Mouse (Mus musculus) fat pad, adult 2 months (tissue): ENCODE measurements around the gene Irf7.
"Not testable (repeated sequence)": the region's sequence is repeated elsewhere in the genome, so short reads cannot be mapped to it uniquely, and the experiment has no call there.

ENCODE experiments used
- DNase-seq: peaks from one replicate; pipeline ENCODE4 v3.0.0-alpha.2; 2011; ENCODE audit warnings: low read depth, low spot score; ENCODE audit errors: extremely low read depth

Gene Irf7

DNA sequence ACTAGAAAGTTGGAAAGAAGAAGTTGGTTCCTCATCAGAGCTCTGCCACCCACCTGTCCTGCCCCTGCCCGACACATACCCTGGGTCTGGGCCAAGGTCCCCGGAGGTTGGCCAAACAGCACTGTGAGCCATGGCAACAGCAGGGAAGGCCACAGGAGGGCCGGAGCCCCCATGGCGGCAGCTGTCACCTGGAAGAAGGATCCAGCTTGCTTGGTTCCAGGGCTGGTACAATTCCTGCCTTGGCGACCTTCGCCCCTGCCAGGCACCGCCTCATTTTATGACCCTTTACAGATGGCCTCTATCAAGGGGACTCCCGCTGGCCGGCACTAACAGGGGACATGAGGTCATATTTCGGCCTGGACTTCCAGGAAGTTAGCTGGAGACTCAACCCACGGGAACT, 10.3 kb upstream of the Irf7 start, which contains the start of gene Cdhr5:
TSS of gene Cdhr5 (minus strand) at position 241 of the 400 bp plus-strand sequence.
- DNase-seq = no peak

DNA sequence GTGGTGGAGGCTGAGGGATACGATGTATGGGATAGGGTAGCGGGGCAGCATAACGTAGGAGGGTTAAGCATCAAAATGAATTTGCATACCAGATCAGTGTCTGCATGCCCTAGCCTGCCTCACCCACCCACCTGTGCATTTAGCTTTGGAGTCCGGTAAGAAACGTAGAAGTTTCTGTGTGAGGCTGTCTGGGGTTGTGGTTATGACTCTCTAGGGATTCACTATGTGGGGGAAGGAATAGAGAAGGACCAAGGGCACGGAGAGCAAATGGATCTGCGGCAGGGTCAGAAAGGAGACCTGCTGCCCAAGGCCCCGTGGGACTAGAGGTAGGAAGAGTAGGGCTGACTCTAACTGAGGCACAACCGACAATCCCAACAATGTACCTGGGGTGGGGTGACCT, 9.1 kb upstream of the Irf7 start:
- DNase-seq = no peak

DNA sequence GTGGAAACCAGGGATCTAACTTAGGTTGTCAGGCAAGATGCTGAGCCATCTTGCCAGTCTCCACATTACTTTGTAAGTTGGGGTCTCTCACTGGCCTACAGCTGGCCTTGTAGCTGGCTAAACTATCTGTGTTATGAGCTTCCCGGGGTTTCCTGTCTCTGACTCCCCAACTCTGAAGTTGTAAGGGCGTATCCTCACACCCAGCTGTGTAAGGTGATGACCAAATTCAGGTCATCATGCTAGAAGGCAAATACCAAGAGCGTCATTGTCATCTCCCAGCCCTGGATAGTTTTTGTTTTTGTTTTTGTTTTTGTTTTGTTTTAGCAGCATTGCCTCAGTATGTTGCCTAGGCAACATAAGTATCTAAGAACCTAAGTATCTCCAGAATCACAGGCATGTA, 4.3 kb upstream of the Irf7 start:
- no peak for DNase-seq

DNA sequence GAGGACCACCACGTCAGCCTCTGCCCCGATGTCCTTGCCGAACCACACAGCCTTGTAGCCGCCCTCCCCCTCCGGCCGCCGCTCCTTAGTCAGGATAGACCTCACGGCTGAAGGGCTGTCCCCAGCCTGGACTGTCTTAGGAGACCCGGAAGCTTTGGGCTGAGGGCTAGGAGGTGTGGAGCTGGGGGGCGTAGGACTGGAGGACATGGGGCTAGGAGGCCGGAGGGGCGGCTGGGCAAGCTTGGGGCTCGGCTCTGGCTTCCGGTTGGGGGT, 2.9 kb upstream of the Irf7 start:
- DNase-seq = no peak

DNA sequence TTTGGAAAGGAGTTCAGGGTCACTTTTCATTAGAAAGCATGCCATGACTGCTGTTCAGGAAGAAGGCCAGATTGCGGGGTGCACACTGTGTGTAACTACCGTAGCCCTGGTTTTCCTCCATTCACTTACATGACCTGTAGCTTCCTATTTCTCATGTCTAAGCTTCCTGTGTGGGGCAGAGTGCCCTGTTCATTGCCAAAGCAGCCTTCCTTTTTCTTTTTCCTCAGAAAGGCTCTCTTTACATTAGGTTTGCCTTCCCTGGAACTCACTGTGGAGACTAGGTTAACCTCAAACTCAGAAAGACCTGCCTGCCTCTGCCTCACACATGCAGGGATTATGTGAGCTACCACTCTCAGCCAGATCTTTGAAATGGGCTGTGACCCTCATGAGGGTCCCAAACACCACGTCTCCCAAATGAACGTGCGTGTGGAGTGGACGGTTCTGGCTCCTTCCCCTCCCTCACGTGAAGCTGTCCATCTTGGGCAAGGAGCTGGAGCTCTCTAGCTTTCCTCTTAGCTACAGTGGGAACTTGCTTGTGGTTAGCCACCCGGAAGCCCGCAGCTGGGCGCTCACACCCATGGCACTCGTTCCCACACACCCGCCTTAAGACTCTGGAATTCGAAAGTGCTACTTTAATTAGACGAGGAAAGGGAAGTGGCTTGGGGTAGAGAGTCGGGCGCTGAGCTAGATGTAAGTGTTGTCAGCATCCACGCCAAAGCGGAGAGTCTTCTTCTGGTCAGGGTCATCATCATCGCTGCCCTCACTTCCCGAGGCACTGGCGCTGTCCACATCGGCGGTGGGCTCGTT, 2.4 kb upstream of the Irf7 start:
- DNase-seq = no peak

DNA sequence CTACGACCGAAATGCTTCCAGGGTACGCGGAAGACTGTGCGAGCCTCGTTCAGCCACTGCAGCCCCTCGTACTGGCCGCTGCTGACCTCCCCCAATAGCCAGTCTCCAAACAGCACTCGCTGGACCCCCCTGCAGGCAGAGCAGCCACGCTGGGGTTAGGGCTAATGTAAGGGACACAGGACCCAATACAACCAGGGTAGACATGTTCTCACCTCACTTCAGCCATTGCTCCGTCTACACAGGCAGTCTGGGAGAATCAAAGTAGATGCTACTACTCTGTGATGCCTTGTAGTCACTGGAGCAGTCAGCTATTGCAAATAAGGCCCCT, 906 bp downstream of the Irf7 start:
- no peak for DNase-seq

DNA sequence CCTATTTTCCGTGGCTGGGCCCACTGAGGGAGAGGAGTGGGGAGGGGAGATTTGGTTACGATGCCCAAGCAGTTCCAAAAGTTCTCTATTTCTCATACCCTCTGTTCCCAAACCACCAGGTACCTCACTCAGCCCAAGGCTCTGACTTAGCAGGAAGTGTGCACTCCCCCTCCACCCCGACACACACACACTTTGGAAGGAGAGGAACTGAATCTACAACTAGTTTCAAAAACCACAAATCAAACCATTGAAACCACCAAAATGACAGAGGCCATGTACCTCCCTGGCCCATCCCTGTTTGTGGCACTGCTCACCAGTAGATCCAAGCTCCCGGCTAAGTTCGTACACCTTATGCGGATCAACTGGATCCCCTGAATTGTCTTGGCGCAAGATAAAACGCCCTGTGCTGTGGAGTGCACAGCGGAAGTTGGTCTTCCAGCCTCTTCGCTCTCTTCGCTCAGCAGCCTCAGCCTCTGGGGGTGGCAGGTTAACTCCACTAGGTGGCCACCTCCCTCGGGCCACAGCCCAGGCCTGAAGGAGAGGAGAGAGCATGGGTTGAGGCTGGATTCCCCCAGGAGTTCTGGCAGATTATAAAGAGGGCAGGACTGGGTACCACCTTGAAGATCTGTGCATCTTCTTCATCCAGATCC, 1.4 kb downstream of the Irf7 start:
- DNase-seq = no peak

DNA sequence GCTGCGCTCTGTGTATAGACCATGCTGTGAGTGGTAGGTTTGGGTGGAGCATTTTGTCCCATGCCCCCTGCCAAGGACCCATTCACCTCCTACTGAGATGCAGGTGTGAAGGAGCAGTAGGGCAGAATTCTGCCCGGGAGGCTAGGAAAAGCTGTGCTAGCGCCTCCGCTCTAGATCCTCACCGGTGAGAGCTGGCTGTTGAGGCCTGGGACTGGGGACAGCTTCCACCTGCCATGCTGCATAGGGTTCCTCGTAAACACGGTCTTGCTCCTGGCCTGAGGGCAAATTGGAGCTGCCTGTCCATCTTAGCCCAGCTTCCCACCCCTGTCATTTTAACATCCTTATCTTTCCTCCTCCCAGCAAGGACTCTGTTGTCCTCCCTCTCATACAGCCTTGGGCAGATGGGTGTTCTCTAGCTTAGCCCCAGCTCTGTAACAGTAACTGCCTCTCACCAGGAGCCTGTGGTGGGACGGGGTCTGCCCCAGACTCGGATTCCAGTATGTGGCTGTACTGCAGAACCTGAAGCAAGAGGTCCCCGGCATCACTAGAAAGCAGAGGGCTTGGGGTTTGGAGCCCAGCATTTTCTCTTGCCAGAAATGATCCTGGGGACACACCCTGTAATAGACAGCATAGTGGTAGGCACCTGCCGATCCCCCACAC, 2.1 kb downstream of the Irf7 start:
- DNase-seq = no peak

DNA sequence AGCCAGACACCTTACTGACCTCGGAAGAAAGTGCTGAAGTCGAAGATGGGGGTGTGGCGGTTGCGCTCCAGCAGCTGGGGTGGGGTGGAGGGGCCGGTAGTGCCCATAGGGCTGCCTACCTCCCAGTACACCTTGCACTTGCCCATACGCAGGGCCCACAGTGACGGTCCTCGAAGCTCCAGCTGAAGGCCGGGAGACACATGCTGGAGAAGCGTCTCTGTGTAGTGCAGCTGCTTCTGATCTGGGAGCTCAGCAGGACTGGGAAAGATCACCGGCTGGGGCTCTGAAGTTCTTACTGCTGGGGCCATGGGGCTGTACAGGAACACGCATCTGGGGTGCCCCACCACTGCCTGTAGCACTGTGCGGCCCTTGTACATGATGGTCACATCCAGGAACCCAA, 2.6 kb downstream of the Irf7 start:
- DNase-seq = no peak

DNA sequence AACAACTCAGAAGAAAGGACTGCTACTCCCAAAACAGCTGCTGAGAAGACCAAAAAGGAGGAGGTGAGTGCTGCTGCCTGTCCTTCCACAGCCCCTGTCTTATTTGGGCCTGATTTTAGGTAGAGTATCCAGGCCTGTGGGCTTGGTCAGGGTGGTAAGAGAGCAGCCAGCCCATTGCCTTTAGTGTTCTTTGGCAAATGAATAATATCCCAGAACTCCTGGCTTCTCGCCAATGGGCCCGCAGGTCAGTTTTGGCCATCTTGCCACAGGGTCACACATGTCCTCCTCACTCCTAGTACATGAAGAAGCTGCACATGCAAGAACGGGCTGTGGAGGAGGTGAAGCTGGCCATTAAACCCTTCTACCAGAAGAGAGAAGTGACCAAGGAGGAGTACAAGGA, 4.8 kb downstream of the Irf7 start:
- no peak for DNase-seq

DNA sequence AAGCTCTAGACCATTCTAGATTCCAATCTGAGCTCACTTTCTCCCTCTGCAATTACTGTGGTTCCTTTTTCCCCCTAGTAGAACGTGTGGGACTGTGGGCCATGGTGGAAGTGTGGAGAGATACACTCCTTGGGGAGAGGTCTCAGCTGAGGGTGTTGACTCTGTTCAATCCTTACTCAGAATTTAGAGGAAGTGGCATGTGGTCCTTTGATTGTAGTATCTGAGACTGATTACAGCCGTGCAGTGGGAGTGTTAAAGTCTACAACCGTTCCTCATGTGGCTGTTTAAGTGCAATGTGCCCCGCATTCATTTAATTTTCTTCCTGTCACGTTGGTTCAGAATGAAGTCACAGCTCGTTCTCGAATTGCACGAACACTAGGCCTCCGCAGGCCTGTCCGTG, 10.1 kb downstream of the Irf7 start:
- DNase-seq = no peak

DNA sequence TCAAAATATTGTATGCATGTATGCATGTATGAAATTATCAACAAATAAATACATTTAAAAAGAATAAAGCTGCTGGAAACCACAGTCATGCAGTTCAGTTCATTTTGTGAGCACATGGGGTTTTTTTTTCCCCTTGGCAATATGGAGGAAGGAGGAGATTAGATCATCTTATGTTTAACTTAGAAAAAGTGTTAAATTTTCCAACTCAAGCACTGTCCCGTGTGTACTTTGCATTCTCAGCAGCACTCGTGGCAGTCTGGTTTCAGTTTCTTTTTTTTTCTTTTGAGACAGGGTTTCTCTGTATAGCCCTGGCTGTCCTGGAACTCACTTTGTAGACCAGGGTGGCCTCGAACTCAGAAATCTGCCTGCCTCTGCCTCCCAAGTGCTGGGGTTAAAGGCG, 15.8 kb downstream of the Irf7 start:
- DNase-seq = not testable (repeated sequence)

DNA sequence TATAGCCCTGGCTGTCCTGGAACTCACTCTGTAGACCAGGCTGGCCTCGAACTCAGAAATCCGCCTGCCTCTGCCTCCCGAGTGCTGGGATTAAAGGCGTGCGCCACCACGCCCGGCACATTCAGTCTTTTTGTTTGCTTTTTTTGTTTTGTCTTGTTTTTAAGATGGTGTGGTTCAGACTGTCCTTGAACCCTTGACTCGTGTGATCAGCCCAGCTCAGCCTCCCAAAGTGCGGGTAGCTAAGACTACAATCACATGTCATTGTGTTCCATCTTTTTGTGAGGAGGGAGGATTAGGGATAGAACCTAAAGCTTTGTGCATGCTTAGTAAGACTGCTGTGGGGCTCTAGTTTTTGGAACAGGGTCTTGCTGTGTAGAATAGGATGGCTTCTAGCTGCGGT, 34.7 kb downstream of the Irf7 start:
- DNase-seq = no peak

DNA sequence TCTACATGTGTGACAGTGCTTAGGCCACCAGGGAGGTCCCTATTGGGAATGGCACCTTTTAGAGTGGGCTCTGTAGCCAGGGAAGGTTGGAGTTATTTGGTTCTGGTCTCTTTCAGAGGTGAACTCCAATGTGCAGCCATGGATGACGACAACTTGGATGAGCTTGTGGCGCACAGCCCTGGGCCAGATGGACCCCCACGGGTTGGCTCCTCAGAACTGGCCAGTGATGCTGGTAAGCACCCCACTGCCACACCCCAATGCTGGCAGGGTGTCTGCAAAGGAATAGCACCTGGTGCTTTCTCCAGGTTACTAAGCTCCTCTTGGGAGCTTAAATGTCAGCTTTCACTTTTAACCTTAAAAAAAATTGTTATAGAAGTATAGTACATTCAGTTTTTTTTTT, 35.2 kb downstream of the Irf7 start:
- no peak for DNase-seq

DNA sequence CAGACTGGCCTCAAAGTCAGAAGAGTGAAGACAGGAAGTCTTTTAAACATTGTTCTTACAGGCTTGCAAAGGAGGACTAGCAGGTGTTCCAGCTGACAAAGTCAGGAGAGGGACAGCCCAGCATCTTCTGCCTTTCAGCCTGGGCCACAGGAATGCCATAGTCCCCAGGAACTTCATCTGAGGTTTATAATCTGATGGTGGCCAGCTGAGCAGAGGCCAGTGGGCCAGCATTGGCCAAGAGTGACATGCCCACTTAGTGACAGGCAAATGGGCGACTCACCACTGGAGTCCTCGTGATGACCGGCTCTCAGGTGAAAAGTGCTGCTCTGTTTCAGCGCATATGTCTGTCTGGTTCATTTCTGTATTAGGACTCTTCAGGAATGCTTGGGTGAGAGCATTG, 35.7 kb downstream of the Irf7 start:
- DNase-seq = no peak

DNA sequence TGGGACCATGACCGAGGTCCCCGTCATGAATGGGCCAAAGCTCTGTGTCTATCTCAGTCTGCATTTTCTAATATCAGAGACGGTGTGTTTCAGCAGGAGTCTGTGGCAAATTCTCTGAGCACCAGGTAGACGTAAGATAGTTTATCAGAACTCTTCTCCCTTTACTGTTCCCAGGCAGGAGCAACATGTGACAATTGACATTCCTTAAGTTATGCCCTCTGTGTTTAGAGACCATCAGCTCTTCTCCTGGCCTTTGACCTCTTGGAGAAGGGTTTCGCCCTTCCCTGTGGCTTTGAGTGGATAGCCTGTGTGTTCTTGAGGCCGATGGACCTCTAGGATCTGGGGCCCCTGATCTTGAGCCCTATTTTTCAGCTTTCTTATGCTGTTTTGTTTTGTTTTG, 36.6 kb downstream of the Irf7 start:
- DNase-seq = no peak

DNA sequence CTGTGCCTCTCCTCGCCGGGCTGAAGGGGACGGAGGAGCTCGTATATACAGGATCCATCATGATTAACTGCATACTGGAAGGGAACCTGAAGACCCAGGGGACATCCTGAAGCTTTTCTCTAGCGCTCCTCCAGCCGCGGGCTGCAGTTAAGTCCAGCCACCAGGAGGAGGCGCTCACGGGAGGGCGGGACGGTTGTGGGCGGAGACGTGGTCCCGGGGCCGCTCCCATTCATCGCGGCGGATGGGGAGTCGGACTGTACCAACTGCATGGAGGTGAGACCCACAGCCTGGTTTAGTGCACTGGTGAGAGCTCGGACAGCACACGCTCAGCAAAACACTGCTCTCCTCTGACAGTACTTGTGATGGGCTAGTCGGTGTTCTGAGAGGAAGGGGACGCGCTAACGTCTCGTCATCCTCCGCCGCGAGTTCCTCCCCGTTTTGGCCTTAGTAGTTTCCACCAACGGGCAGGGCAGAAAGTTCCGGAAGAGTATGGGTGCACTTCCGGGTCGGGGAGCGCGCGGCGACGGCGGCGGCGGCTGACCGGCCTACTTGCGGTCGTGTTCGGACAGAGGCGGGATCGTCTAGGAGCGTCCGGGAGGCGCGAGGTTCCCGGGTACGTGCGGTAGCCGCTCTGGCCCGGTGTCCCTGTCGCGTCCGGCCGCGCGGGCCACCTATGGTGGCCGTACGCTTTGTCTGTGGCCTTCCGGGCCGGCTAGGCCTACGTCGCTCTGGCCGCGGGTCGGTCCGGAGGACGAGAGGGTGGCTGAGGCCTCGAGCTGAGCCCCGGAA, 37.8 kb downstream of the Irf7 start, which contains the start of gene Phrf1:
TSS of gene Phrf1 (plus strand) at position 506 of the 789 bp plus-strand sequence.
- no peak for DNase-seq

DNA sequence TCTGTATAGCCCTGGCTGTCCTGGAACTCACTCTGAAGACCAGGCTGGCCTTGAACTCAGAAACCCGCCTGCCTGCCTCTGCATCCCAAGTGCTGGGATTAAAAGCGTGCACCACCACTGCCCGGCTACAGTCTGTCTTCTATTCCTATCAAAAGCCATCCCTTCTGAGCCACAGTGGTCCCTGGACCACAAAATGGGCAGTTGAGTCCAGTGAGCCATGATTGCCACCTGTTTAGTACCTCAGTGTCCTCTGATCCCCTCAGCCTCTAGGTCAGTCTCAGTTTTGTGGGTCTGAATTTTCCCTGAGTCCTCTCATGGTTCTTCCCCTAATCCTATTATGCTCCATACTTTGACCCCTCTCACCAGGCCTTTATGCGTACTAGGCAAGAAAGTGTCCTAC, 38.5 kb downstream of the Irf7 start:
- DNase-seq = no peak

DNA sequence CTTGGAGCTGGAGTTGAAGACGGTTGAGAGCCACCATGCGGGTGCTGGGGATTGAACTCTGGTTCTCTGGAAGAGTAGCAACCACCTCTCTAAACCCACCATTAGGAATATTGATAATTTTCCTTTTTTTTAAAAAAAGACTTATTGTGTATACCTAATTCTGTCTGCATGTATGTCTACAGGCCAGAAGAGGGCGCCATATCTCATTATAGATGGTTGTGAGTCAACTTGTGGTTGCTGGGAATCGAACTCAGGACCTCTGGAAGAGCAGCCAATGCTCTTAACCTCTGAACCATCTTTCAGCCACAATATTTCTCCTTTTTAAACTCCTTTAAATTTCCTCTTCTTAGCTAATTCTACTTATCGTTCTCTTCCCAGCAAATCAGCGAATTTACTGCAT, 39.7 kb downstream of the Irf7 start:
- DNase-seq = no peak

DNA sequence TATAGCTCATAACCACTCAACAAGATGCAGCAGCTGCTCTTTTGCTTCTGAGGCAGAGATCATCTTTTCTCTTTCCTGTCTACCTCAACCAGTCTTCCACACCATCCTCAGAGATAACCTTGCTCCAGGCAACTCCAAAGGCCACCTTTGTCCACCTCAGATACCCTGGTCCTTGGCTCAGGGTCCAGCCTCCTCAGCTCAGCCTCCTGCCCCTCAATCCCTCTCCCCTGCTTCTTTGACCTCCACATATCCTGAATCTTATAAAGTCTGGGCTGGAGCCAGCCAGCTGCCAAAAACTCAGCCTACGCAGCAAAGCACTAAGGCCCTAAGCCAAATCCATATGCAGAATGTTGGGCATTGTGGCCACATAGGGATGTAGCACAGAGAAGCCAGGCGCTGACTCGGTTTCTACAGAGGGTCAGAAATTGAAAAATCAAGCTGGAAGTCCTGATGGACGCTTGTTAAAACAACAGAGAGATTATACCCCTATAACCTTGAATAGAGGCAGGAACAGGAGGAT, 43.5 kb downstream of the Irf7 start:
- DNase-seq = no peak

DNA sequence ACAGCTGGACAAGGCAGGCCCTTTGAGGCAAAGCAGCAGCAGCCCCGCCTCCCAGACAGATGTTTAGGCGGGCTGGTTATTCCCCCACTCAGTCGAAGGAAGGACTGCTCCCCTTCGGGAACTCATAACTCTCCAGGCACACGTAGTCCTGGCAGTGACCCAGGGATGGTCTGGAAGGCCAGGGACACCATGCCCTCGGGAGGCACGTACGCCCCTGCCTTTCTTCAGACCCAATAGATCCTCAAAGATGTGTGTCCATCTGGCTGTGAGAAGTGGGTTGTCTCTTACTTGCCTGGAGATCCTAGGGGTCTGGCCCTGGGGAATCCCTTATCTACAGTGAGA, 44.2 kb downstream of the Irf7 start:
- no peak for DNase-seq
